Mouse (Mus musculus) cerebral cortex, adult 2 months (tissue): ENCODE measurements around the gene Tmem120b.

Experiments used
- WGBS: fragments of 180-500 bp; shearing (Covaris S2); methylation state at CpG from one replicate; pipeline ENCODE4 v1.1.7; 2018; 5-methylcytosine and 5-hydroxymethylcytosine counted together

Gene Tmem120b

GRCm38 (mm10) chr5:123051736-123052135, 16.5 kb upstream of the Tmem120b start:
- WGBS, result 86% methylated on average over 5 of the region's 5 CpGs

GRCm38 (mm10) chr5:123057366-123058250, 10.6 kb upstream of the Tmem120b start:
- WGBS, result 8% methylated on average over 48 of the region's 48 CpGs

GRCm38 (mm10) chr5:123058251-123059102, 9.7 kb upstream of the Tmem120b start:
- WGBS, result 37% methylated on average over 16 of the region's 16 CpGs

GRCm38 (mm10) chr5:123059757-123060520, 8.3 kb upstream of the Tmem120b start:
- 26% methylated on average over 14 of the region's 14 CpGs for WGBS

- 77% methylated on average over 9 of the region's 9 CpGs for WGBS
Measured at GRCm38 (mm10) chr5:123060706-123061401, 7.4 kb upstream of the Tmem120b start.

GRCm38 (mm10) chr5:123061402-123061749, 6.8 kb upstream of the Tmem120b start:
- WGBS, result 75% methylated on average over 6 of the region's 6 CpGs

- 78% methylated on average over 3 of the region's 3 CpGs for WGBS
Measured at GRCm38 (mm10) chr5:123063141-123063540, 5.1 kb upstream of the Tmem120b start.

GRCm38 (mm10) chr5:123064207-123064606, 4.0 kb upstream of the Tmem120b start:
- WGBS, result 18% methylated on average over 6 of the region's 6 CpGs

- 14% methylated on average over 6 of the region's 6 CpGs for WGBS
Measured at GRCm38 (mm10) chr5:123067395-123067995, 720 bp upstream of the Tmem120b start.

GRCm38 (mm10) chr5:123068714-123069113, 499 bp downstream of the Tmem120b start:
- 98% methylated on average over 2 of the region's 2 CpGs for WGBS

GRCm38 (mm10) chr5:123075576-123076418, 7.6 kb downstream of the Tmem120b start:
- 8% methylated on average over 45 of the region's 45 CpGs for WGBS

- 4% methylated on average over 35 of the region's 35 CpGs for WGBS
Measured at GRCm38 (mm10) chr5:123076419-123077281, 8.4 kb downstream of the Tmem120b start.

GRCm38 (mm10) chr5:123079568-123079967, 11.4 kb downstream of the Tmem120b start:
- 78% methylated on average over 1 of the region's 1 CpGs for WGBS

- WGBS, result 58% methylated on average over 8 of the region's 8 CpGs
Measured at GRCm38 (mm10) chr5:123080041-123080440, 11.8 kb downstream of the Tmem120b start.

- 94% methylated on average over 13 of the region's 13 CpGs for WGBS
Measured at GRCm38 (mm10) chr5:123080510-123080909, 12.3 kb downstream of the Tmem120b start.

- 78% methylated on average over 13 of the region's 13 CpGs for WGBS
Measured at GRCm38 (mm10) chr5:123083340-123084050, 15.3 kb downstream of the Tmem120b start.

GRCm38 (mm10) chr5:123086501-123086900, 18.3 kb downstream of the Tmem120b start:
- 82% methylated on average over 2 of the region's 2 CpGs for WGBS

GRCm38 (mm10) chr5:123088784-123089183, 20.6 kb downstream of the Tmem120b start:
- WGBS, result 93% methylated on average over 4 of the region's 4 CpGs
